Mouse (Mus musculus): ENCODE measurements around the gene Gm20388. TPM values are rescaled to one million over a fixed set of nuclear protein-coding genes. Genes with fewer than 3 reads are reported as not detected.

The Gm20388 gene
- polyA plus RNA-seq, 1 experiment from 2014 or later, result not detected

DNA sequence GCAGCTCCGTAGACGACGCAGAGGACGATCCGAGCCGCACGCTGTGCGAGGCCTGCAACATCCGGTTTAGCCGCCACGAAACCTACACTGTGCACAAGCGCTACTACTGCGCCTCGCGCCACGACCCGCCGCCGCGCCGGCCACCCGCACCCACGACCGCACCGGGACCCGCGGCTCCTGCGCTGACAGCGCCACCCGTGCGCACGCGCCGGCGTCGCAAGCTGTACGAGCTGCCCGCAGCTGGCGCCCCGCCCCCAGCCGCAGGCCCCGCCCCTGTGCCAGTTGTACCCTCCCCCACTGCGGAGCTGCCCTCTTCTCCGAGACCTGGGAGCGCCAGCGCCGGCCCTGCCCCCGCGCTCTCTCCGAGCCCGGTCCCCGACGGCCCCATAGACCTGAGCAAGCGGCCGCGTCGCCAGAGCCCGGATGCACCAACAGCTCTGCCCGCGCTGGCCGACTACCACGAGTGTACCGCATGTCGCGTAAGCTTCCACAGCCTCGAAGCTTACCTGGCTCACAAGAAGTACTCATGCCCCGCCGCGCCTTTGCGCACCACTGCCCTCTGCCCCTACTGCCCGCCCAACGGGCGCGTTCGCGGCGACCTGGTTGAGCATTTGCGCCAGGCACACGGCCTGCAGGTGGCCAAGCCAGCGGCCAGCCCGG, 2425.7 kb downstream of the Gm20388 start:
- peaks cover 72% of the 10 kb centered on the region for H3K4me1 ChIP-seq
- 73% methylated on average over 81 of the region's 81 CpGs for WGBS (ENCODE audit: insufficient replicate concordance)
- H3K27me3 ChIP-seq (replicated peaks), result no peaks in the 10 kb centered on the region
- H3K9ac ChIP-seq, result no peak overlapping the region
- H3K27ac ChIP-seq, result no peak overlapping the region
- H3K4me2 ChIP-seq, result peak overlapping the region; percentile 38
- ATAC-seq, result no peak
- peak overlapping the region; percentile 20; the same call in 1 of the 2 replicates for H3K4me3 ChIP-seq
- H3K9me3 ChIP-seq (replicated peaks), result peaks cover 29% of the 10 kb centered on the region
- peaks cover 87% of the 10 kb centered on the region for H3K36me3 ChIP-seq

DNA sequence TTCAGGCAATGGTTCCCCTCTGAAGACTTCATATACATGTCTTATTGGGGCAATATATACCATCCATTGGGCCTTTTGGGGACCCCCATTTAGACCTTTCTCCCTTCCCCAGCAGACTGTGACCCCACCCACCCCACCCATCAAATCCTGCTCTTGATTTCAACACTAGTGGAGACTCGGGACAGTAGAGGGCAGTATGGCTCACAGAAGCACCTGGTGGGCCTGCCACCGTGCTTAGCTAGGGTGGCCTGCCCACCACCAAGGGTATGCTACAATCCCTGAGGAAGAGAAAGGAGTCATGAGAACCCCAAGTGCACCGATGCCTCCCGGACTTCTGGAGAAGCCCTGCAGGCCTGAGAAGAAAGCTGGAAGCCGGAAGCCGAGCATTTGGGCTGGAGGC, 2428.2 kb downstream of the Gm20388 start:
- Histone ChIP-seq H3K4me2 (no peak overlapping the region), H3K4me1 (peaks cover 75% of the 10 kb centered on the region), H3K36me3 (peaks cover 63% of the 10 kb centered on the region), H3K4me3 (no peak overlapping the region), H3K27me3 (replicated peaks) (peaks cover 8% of the 10 kb centered on the region; the same call in 1 of the 2 replicates), H3K9me3 (replicated peaks) (peaks cover 29% of the 10 kb centered on the region), H3K27ac (0 out of 2 replicates have a peak overlapping the region, but pooled peaks have one; percentile 15), H3K9ac (no peak overlapping the region)
- WGBS (ENCODE audit: insufficient replicate concordance), result 74% methylated on average over 6 of the region's 6 CpGs
- ATAC-seq, result no peak

GRCm38 (mm10) chr8:122340761-122341160, 2430.1 kb downstream of the Gm20388 start:
- ATAC-seq, result no peak
- H3K36me3 ChIP-seq, result peaks cover 44% of the 10 kb centered on the region
- H3K4me1 ChIP-seq, result peaks cover 88% of the 10 kb centered on the region
- H3K27me3 ChIP-seq (replicated peaks), result peaks cover 20% of the 10 kb centered on the region; the same call in 1 of the 2 replicates
- H3K9ac ChIP-seq, result no peak overlapping the region
- WGBS (ENCODE audit: insufficient replicate concordance), result 78% methylated on average over 3 of the region's 3 CpGs
- H3K27ac ChIP-seq, result peak overlapping the region; percentile 57
- no peak overlapping the region for H3K4me2 ChIP-seq
- no peak overlapping the region for H3K4me3 ChIP-seq
- H3K9me3 ChIP-seq (replicated peaks), result peaks cover 12% of the 10 kb centered on the region

GRCm38 (mm10) chr8:122341790-122342189, 2431.1 kb downstream of the Gm20388 start:
- no peak overlapping the region for H3K4me2 ChIP-seq
- peaks cover 33% of the 10 kb centered on the region for H3K36me3 ChIP-seq
- H3K27me3 ChIP-seq (replicated peaks), result peaks cover 20% of the 10 kb centered on the region; the same call in 1 of the 2 replicates
- peak; percentile 21 for ATAC-seq
- 64% methylated on average over 6 of the region's 6 CpGs for WGBS (ENCODE audit: insufficient replicate concordance)
- peaks cover 81% of the 10 kb centered on the region for H3K4me1 ChIP-seq
- H3K9me3 ChIP-seq (replicated peaks), result peaks cover 2% of the 10 kb centered on the region
- H3K4me3 ChIP-seq, result no peak overlapping the region
- H3K27ac ChIP-seq, result peak overlapping the region; percentile 49
- H3K9ac ChIP-seq, result no peak overlapping the region

DNA sequence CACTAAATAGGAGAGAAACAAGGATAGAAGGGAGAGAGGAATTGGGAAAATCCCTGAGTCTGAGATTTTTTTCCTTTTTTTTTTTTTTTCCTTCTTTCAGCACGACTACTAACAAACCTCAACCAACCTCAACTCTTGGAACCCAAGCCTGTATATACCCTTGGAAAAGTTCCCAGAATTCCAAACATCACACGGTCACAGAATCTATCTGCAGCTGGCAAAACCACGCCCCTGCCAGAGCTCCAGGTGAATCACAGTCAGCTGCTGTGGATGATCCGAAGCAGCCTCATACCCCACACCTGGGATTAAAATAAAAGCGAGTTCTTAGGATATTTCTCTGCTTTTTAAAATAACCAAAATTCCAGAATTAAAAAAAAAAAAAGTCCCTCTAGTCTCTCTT, 2431.7 kb downstream of the Gm20388 start:
- Histone ChIP-seq H3K9me3 (replicated peaks) (no peaks in the 10 kb centered on the region), H3K4me2 (peak overlapping the region; percentile 72), H3K4me3 (no peak overlapping the region), H3K27me3 (replicated peaks) (peaks cover 20% of the 10 kb centered on the region; the same call in 1 of the 2 replicates), H3K4me1 (peaks cover 77% of the 10 kb centered on the region), H3K36me3 (peaks cover 28% of the 10 kb centered on the region), H3K9ac (peak overlapping the region; percentile 64; the same call in 1 of the 2 replicates), H3K27ac (0 out of 2 replicates have a peak overlapping the region, but pooled peaks have one; percentile 37)
- WGBS (ENCODE audit: insufficient replicate concordance), result 36% methylated on average over 5 of the region's 5 CpGs
- no peak for ATAC-seq

DNA sequence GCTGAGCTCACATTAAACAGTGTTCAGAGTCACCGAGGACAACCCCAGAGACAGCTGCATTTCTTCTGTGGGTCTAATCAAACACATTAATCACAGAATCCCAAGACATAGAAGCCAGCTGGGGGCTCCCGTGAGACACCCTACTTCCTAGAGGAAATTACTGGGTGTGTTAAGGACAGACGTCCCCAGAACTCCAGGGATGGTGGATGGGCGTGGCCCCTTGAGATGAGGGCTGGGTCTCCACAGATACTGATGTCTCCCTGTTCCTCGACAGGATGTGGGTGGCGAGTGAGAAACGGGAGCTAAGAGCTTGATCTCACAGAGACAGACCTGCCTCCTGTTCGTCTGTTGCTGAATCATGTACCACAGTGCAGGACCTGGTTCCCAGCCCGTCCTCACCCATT, 2432.2 kb downstream of the Gm20388 start:
- Histone ChIP-seq H3K4me3 (peak overlapping the region; percentile 43), H3K9ac (peak overlapping the region; percentile 64), H3K27me3 (replicated peaks) (peaks cover 20% of the 10 kb centered on the region; the same call in 1 of the 2 replicates), H3K4me2 (peak overlapping the region; percentile 72), H3K9me3 (replicated peaks) (no peaks in the 10 kb centered on the region), H3K27ac (peak overlapping the region; percentile 37; the same call in 1 of the 2 replicates), H3K36me3 (peaks cover 23% of the 10 kb centered on the region), H3K4me1 (peaks cover 81% of the 10 kb centered on the region)
- ATAC-seq, result peak; percentile 42
- 3% methylated on average over 9 of the region's 9 CpGs for WGBS (ENCODE audit: insufficient replicate concordance)

DNA sequence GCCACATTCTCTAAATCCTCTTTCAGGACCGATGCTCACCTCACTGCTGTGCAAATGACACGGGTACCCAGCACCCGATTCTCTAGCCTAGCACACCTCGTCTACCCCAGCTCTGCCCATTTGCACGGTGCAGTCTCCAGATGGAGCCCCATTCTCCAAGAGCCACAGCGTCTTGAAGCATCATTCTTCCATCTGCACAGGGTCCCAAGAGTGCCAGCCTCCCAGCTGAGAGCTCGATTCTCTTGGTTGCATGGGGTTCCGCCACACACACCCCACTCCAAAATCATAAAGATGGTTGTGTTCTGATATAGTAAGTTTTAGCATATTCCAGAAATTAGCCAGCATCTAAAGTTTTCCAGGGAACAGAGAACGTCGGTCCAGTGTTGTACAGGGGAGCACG, 2432.7 kb downstream of the Gm20388 start:
- Histone ChIP-seq H3K9ac (peak overlapping the region; percentile 64), H3K4me1 (peaks cover 86% of the 10 kb centered on the region), H3K36me3 (peaks cover 18% of the 10 kb centered on the region), H3K4me2 (peak overlapping the region; percentile 72), H3K27me3 (replicated peaks) (peaks cover 20% of the 10 kb centered on the region; the same call in 1 of the 2 replicates), H3K27ac (peak overlapping the region; percentile 37), H3K9me3 (replicated peaks) (no peaks in the 10 kb centered on the region), H3K4me3 (peak overlapping the region; percentile 43)
- 11% methylated on average over 11 of the region's 11 CpGs for WGBS (ENCODE audit: insufficient replicate concordance)
- ATAC-seq, result peak; percentile 13; the same call in 1 of the 2 replicates

DNA sequence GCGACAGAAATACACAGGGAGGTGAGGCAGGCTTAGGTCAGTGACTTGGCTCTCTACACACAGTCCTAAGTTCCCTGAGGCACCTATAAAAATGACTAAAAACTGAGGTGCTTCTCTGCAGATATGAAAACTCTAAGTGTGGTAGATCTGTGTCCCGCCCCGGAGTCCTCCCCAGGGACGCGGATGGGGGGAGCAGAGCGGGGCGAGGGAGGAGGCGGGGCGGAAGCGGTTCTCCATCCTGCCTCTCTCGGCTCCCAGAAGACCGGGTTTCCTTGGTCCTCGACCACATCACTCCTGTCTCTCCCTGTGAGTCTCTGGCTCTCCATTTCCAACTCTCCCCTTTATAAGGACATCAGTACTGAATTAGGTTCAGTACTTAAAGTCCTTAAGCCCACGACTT, 2433.1 kb downstream of the Gm20388 start:
- Histone ChIP-seq H3K4me2 (peak overlapping the region; percentile 72), H3K27me3 (replicated peaks) (peaks cover 20% of the 10 kb centered on the region; the same call in 1 of the 2 replicates), H3K27ac (peak overlapping the region; percentile 37), H3K9ac (peak overlapping the region; percentile 64), H3K4me1 (peaks cover 87% of the 10 kb centered on the region), H3K36me3 (peaks cover 14% of the 10 kb centered on the region), H3K9me3 (replicated peaks) (no peaks in the 10 kb centered on the region), H3K4me3 (peak overlapping the region; percentile 43)
- peak; percentile 48; the same call in 1 of the 2 replicates for ATAC-seq
- WGBS (ENCODE audit: insufficient replicate concordance), result under 1% methylated on average over 14 of the region's 14 CpGs

DNA sequence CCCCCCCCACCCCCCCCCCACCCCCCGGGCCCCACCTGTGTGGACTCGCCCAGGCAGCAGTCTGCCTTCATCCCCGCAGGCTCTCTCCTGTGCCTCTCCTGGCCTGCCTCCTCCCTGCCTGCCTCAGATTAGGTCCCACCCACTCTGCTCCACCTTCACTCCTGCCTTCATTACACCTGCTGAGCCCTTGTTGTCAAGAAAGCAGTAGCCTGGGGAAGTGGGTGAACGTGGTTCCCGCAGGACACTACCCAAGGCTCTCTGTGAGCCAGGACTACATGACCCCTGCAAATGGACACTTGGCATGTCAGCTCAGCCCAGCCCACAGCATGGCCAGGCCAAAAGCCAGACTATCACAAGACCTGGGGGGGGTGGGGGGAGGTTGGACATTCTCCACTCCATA, 2433.6 kb downstream of the Gm20388 start:
- peaks cover 87% of the 10 kb centered on the region for H3K4me1 ChIP-seq
- peak; percentile 78 for ATAC-seq
- peak overlapping the region; percentile 72 for H3K4me2 ChIP-seq
- H3K36me3 ChIP-seq, result peaks cover 9% of the 10 kb centered on the region
- WGBS (ENCODE audit: insufficient replicate concordance), result 3% methylated on average over 2 of the region's 5 CpGs
- H3K9me3 ChIP-seq (replicated peaks), result no peaks in the 10 kb centered on the region
- peak overlapping the region; percentile 43 for H3K4me3 ChIP-seq
- H3K27ac ChIP-seq, result peak overlapping the region; percentile 43; the same call in 1 of the 2 replicates
- H3K9ac ChIP-seq, result peak overlapping the region; percentile 64
- peaks cover 20% of the 10 kb centered on the region; the same call in 1 of the 2 replicates for H3K27me3 ChIP-seq (replicated peaks)

- Histone ChIP-seq H3K36me3 (no peaks in the 10 kb centered on the region), H3K4me2 (peak overlapping the region; percentile 72), H3K27me3 (replicated peaks) (peaks cover 20% of the 10 kb centered on the region; the same call in 1 of the 2 replicates), H3K27ac (peak overlapping the region; percentile 54), H3K4me3 (no peak overlapping the region), H3K9ac (peak overlapping the region; percentile 64; the same call in 1 of the 2 replicates), H3K4me1 (peaks cover 88% of the 10 kb centered on the region), H3K9me3 (replicated peaks) (no peaks in the 10 kb centered on the region)
- ATAC-seq, result no peak
- 39% methylated on average over 12 of the region's 12 CpGs for WGBS (ENCODE audit: insufficient replicate concordance)
These were observed 2434.8 kb downstream of the Gm20388 start for GRCm38 (mm10) chr8:122345181-122346095.

- peaks cover 69% of the 10 kb centered on the region for H3K4me1 ChIP-seq
- ATAC-seq, result no peak
- H3K9ac ChIP-seq, result no peak overlapping the region
- no peak overlapping the region for H3K4me2 ChIP-seq
- no peaks in the 10 kb centered on the region for H3K36me3 ChIP-seq
- no peaks in the 10 kb centered on the region for H3K9me3 ChIP-seq (replicated peaks)
- peak overlapping the region; percentile 73; the same call in 1 of the 2 replicates for H3K27ac ChIP-seq
- 73% methylated on average over 5 of the region's 5 CpGs for WGBS (ENCODE audit: insufficient replicate concordance)
- H3K4me3 ChIP-seq, result no peak overlapping the region
- H3K27me3 ChIP-seq (replicated peaks), result peaks cover 37% of the 10 kb centered on the region
These were observed 2437.3 kb downstream of the Gm20388 start for GRCm38 (mm10) chr8:122347811-122348552.

Measured in liver, embryonic 12.5 days (tissue).